Mouse (Mus musculus) yolk sac, embryonic 10.5 days (tissue): ENCODE results near the gene Cd36.
A peak's percentile ranks its signal among the peaks of the same experiment; 100 is the strongest.

Experiments
- DNase-seq: peaks from one replicate; pipeline ENCODE4 v3.0.0-alpha.2; 2017; ENCODE audit warnings: low spot score

The Cd36 gene

DNA sequence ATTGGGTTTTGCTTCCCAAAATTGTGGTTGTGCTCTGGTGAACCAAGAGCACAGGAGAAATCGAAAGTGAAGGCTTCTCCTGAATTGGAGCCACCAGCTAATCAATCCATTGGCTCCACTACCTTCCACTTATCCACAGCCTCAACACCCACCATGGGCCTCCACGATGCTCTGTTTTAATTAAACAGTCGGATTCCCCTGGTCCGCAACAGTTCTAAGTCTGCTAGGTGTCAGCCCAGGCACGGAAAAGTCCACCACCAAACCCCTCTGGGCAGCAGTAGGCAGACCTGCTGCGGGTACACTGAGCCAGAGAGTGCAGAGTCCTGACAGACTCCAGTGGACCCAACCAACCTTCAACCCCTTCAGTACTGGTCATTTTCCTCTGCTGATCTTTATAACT, 112.0 kb downstream of the Cd36 start:
- DNase-seq = peak; percentile 13

DNA sequence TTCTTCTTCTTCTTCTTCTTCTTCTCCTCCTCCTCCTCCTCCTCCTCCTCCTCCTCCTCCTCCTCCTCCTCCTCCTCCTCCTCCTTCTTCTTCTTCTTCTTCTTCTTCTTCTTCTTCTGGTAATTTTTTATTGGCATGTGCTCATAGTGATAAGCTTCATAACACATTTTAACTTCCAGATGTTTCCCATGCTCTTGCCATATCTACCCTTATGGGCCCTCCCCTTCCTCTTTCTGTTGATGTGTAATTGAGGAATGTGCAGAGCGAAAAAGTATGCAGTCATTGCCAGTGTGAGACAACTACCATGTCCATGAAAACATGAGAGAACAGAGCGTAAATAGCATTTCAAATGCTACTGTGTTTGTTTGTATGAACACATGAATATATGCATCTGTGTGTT, 118.3 kb downstream of the Cd36 start:
- DNase-seq = no peak

DNA sequence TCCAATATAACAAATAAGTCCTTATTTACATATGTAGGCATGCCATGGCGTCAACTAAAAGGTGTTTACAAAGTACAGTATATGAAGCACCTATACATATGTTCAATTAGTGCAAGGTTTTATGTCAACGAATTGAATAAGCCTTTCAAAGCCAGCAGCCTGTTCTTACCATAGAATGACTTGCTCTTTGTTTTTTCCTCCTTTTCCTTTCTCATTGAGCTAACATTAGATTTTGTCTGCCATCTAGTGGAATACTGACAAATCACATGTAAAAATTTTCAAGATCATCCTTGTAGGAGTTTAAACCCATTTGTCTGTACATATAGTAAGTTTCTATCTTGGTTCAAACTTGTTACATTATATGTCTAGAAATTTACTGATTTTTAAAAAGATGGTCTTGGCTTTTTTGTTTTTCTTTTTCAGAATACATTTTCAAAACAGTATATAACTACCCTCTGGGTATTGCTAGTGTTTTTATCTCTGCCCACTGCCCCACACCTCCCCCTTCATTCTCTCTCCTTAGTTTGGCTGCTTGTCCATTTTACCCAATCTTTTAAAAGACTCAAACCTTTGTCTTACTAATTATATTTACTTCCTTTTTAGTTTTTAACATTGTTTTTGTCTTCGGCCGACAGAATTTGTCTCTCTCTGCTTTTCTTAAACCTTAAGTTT, 122.5 kb downstream of the Cd36 start:
- DNase-seq = no peak

DNA sequence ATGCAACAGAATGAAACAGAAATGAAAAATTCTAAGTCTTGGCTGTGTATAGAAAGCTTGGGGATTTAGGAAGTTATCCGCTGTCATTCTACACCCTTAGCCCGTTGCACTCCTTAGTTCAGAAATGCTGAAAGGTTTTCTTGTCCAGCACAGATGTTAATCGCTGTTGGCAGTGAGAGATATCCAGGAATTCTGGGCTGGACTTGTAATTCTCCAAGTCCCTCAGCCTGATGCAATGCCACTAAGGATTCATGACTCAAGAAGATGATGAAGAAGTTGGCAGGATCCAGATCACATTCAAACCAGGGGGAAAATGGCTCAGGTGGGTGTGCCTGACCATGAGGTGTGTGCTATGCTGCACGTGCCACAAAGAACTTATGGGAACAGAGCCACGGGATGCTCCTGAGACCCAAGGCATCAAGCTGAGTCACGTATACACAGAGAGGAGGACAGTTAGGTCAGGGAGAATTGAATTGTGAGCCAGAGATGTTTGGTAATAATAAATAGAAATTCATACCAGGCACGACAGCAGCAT, 135.1 kb downstream of the Cd36 start:
- DNase-seq = no peak

DNA sequence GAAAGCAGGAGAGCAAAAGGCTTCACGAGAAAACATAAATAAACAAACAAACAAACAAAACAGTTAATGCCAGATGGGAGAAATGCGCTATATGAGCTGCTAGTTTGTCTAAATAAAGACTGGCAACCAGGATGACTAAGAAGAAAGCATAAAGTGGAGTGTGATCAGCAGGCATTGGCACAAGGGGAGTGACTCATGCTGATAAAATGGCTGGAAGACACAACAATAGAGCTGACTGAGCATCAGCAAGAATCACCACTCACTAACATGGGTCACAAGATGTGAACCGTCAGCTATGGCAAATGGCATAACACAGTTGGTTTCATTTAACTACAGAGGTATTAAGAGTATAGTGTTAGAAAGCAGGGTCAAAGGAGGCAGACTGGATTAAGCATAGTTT, 140.3 kb downstream of the Cd36 start:
- DNase-seq = no peak

DNA sequence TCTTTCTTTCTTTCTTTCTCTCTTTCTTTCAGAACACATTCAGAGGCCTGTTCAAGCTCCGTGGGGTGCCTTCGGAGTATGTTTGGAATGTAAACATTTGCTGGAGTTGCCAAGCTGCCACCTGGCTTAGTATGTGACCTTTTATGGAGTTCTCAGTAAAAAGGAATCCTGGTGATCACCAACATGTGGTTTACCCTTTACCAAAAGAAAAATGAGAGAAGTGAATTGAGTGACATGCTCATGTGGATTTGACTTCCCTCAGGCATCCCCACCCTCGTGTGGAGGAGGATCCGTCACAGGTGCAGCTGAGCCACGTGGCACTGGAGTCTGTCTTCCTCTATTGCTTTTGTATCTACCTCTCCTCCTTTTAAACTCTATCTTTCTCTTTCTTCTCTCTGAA, 141.5 kb downstream of the Cd36 start:
- DNase-seq = no peak

DNA sequence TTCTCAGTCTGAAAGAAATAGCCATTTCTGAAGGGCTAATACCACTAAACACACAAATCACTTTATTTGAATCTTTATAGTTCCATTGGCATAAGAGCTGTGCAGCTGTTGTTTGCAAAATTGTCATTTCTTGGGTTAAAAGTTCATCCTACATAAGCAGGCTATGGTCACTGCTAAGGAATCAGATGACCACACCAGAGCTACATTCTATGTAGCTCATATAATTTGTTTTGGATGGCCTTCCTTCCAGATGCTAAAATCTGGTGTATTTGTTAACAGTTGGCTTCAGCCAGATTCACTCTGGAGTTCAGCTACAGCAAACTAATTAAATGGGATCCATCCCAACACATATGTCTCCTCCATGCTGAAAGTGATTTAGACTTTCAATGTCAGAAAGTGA, 142.1 kb downstream of the Cd36 start:
- DNase-seq = no peak

DNA sequence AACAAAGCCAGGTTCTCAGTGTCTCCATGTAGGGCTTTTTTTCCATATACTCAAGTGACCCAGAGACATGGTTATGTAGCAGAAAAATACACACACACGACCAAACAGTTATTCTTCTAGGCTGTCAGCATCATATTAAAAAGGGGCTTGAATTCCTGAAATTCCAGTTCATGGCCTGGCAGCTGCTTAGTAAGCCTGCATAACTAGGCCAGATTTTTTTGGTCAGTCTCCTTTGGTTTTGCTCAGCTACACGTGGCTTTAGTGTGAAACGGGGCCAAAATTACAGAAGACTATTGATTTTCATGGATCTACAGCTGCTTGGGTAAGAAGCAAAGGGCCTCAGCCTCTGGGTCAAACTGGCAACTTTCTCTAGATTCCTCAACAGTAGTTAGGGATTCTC, 148.8 kb downstream of the Cd36 start:
- DNase-seq = peak; percentile 3
